Mouse (Mus musculus): ENCODE data around the gene Dio1.

The Dio1 gene

DNA sequence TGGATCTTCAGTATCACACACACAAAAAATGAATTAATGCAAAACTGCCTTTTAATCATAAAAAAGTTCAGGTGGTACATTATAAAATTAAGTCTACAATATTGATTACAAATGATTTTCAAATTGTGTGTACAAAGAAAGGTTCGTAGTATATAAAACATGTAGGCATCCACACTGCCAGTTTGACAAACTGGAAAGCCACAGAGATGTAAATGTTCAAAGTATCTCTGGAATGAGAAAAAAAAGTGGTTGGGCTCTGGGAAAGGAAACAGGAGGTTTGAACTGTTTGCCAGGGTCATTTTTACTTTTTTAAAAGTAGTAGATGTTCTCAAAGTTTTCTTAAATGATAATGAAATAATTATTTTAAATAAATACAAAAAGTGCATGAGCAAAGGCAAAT lies 60.9 kb downstream of the Dio1 start:
- no peak for DNase-seq (ENCODE audit: low spot score in 2 of 2)

- DNase-seq (ENCODE audit: low spot score in 2 of 2): no peak
Observed at GRCm38 (mm10) chr4:107245368-107245767, 61.6 kb downstream of the Dio1 start.

DNA sequence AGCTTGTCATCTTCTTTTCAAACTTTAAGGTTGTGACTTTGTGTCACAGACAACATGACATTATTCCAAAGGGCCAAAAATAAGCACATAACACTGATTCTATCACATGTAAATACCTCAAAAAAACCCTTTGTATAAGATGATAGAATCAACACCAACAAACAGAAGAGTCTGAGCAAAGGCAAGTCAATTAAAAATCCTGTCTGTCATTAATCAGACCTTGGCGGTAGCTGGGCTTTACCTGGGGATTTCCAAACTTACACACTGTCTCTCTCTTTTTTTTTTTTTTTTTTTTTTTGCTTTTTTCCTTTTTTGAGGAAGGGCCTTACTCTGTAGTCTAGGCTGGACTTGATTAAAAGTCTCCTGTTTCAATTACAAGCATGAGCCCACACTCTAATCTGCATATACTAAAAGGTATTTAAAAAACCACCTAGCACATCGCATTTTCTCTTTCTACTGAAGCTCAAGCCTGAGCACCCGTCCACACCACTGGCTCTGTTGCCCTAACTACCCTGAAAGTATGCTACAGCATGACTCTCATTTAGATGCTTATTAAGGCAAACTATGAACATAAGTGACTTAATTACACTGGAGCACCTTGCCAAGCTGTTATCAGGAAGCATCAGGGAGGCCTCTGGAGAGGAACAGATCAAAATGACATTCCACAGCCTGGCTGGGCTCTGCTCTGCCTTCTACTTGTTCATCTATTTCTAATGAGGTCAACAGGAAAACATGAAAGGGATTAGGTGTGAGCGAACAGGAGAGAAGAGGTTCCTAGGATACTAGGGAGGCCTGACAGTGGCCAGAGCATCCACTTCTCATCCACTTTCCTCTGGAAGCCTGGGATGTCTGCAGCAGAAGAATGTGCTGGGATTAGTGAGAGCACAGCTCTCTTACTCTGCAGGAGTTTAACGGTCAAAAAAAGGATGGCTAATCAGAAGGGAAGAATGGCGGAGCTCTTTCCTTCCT lies 63.3 kb downstream of the Dio1 start:
- no peak for DNase-seq (ENCODE audit: low spot score in 2 of 2)

Measured in urinary bladder, adult 18-20 months (tissue).